Mouse (Mus musculus): Measurements from ENCODE around the gene Tmem81. TPM values are rescaled to one million over a fixed set of nuclear protein-coding genes. Genes with fewer than 3 reads are reported as not detected.

The Tmem81 gene
- total RNA-seq, 2 experiments from 2014 or later = 3.1 to 4.3 TPM

GRCm38 (mm10) chr1:132543789-132544188, 37.8 kb downstream of the Tmem81 start:
- DNase-seq (ENCODE audit: low spot score in 2 of 2) = no peak
- intact Hi-C loops (cut with DNase I) = loop anchor here (5.0 kb wide), 1 partner anchor 49 kb away; no protein-coding TSS in a partner anchor

GRCm38 (mm10) chr1:132557901-132558631, 52.0 kb downstream of the Tmem81 start:
- intact Hi-C loops (cut with DNase I) = no loop called here
- DNase-seq (ENCODE audit: low spot score in 2 of 2) = no peak

Other genes starting within 250 kb of the Tmem81 start
- 10 to 100 TPM; 11.0 to 13.6 TPM for gene Klhdc8a, start 207.6 kb upstream of the Tmem81 start, total RNA-seq (2021)
- 1 to 10 TPM in 1 of 2 experiments, under 1 TPM in 1; 0.62 to 1.6 TPM for gene Nuak2, start 190.1 kb upstream of the Tmem81 start, total RNA-seq (2021)
- gene Tmcc2, start 114.9 kb upstream of the Tmem81 start, total RNA-seq (2021) = 100 to 1,000 TPM; 171 to 173 TPM
- 10 to 100 TPM; 40.4 to 46.8 TPM for gene Dstyk, start 88.7 kb upstream of the Tmem81 start, total RNA-seq (2021)
- 10 to 100 TPM; 49.3 to 66.3 TPM for gene Rbbp5, start 28.9 kb upstream of the Tmem81 start, total RNA-seq (2021)
- gene Cntn2, start 37.0 kb downstream of the Tmem81 start, total RNA-seq (2021) = 10 to 100 TPM; 81.8 to 82.9 TPM
- 100 to 1,000 TPM; 164 to 178 TPM for gene Nfasc, start 235.6 kb downstream of the Tmem81 start, total RNA-seq (2021)

Measured in left cerebral cortex, postnatal 36 days (tissue).